In genomic region chr5:128696824-128697223, GRCm38 (mm10) we compare ENCODE assay signal across 18 mouse cellular contexts. TPM values are rescaled to one million over a fixed set of nuclear protein-coding genes. Genes with fewer than 3 reads are reported as not detected.
A peak's percentile ranks its signal among the peaks of the same experiment; 100 is the strongest.
DNase-seq lines count a peak whose midpoint lies in the region; ATAC-seq lines count a peak whose summit lies in the region.
"Had no signal": no experiment of that assay in that cellular context is flagged by ENCODE, and none has a peak within 500 bp of the region (broad histone marks: within the 10 kb centered on the region; RNA-seq: fewer than 3 reads in every experiment).

No protein-coding gene starts in this region.

- H3K4me2 ChIP-seq in hindbrain, embryonic 11.5 days (replicated peaks; ENCODE audit: low read depth, low read length): no peak overlapping the region
- H3K4me2 ChIP-seq in embryonic facial prominence, embryonic 13.5 days: peak overlapping the region; percentile 39
- peak overlapping the region; percentile 31; the same call in 1 of the 2 replicates for H3K4me2 ChIP-seq in midbrain, embryonic 16.5 days (ENCODE audit: low read length)
- H3K4me2 ChIP-seq: liver, embryonic 15.5 days; stomach, embryonic 15.5 days had no signal

- no peak overlapping the region for H3K9ac ChIP-seq in hindbrain, embryonic 11.5 days (ENCODE audit: low read depth, low read length)
- H3K9ac ChIP-seq in embryonic facial prominence, embryonic 13.5 days: no peak overlapping the region
- H3K9ac ChIP-seq in midbrain, embryonic 16.5 days (ENCODE audit: low read depth, low read length): 0 out of 2 replicates have a peak overlapping the region, but pooled peaks have one; percentile 10
- H3K9ac ChIP-seq: liver, embryonic 15.5 days; stomach, embryonic 15.5 days had no signal

- H3K4me3 ChIP-seq in hindbrain, embryonic 10.5 days: peak overlapping the region; percentile 23; the same call in 1 of the 2 replicates
- no peak overlapping the region for H3K4me3 ChIP-seq in hindbrain, embryonic 11.5 days (ENCODE audit: low read depth, low read length)
- H3K4me3 ChIP-seq in embryonic facial prominence, embryonic 13.5 days: no peak overlapping the region
- H3K4me3 ChIP-seq in midbrain, embryonic 16.5 days (ENCODE audit: low read depth, low read length): no peak overlapping the region
- H3K4me3 ChIP-seq: forebrain, embryonic 10.5 days; liver, embryonic 15.5 days; stomach, embryonic 15.5 days had no signal

- no peak for DNase-seq in hindbrain, embryonic 10.5 days (ENCODE audit: low spot score)
- DNase-seq in hindbrain, embryonic 11.5 days (ENCODE audit: low spot score): no peak
- peak; percentile 61 for DNase-seq in hindlimb bud, embryonic 11.5 days (ENCODE audit: extremely low spot score, low read depth, low spot score)
- no peak for DNase-seq in layer of hippocampus, adult 9-10 months (ENCODE audit: low spot score)
- no peak for DNase-seq in lung, postnatal 14 days
- no peak for DNase-seq in cerebellum, adult 18-20 months
- DNase-seq: adrenal gland, adult 2 months; cerebellum, adult 9-10 months; heart, postnatal 36 days; kidney, adult 9 months; thymus, postnatal 25 days had no signal

- H3K27me3 ChIP-seq in hindbrain, embryonic 10.5 days (ENCODE audit: insufficient read depth, poor library complexity, severe bottlenecking): peaks cover 47% of the 10 kb centered on the region; the same call in 1 of the 2 replicates
- H3K27me3 ChIP-seq in hindbrain, embryonic 11.5 days (ENCODE audit: control insufficient read depth, insufficient read depth, low read length): no peaks in the 10 kb centered on the region
- H3K27me3 ChIP-seq in embryonic facial prominence, embryonic 13.5 days: peaks cover 10% of the 10 kb centered on the region; the same call in 1 of the 2 replicates
- no peaks in the 10 kb centered on the region; the same call in 1 of the 2 replicates for H3K27me3 ChIP-seq in midbrain, embryonic 16.5 days (ENCODE audit: control insufficient read depth, insufficient read depth, low read depth, low read length)
- H3K27me3 ChIP-seq: liver, embryonic 15.5 days; stomach, embryonic 15.5 days had no signal

- peaks cover 33% of the 10 kb centered on the region for H3K4me1 ChIP-seq in hindbrain, embryonic 10.5 days (replicated peaks)
- 0 out of 2 replicates have a peak, but pooled peaks cover 2% of the 10 kb centered on the region for H3K4me1 ChIP-seq in hindbrain, embryonic 11.5 days (replicated peaks; ENCODE audit: control insufficient read depth, insufficient read depth, low read length)
- H3K4me1 ChIP-seq in embryonic facial prominence, embryonic 13.5 days: peaks cover 24% of the 10 kb centered on the region
- H3K4me1 ChIP-seq in midbrain, embryonic 16.5 days (ENCODE audit: control insufficient read depth, insufficient read depth, low read length): peaks cover 5% of the 10 kb centered on the region; the same call in 1 of the 2 replicates
- H3K4me1 ChIP-seq: liver, embryonic 15.5 days; stomach, embryonic 15.5 days had no signal

- no peaks in the 10 kb centered on the region for H3K36me3 ChIP-seq in hindbrain, embryonic 10.5 days
- no peaks in the 10 kb centered on the region for H3K36me3 ChIP-seq in hindbrain, embryonic 11.5 days (ENCODE audit: control insufficient read depth, insufficient read depth, low read length)
- no peaks in the 10 kb centered on the region for H3K36me3 ChIP-seq in embryonic facial prominence, embryonic 13.5 days
- no peaks in the 10 kb centered on the region for H3K36me3 ChIP-seq in midbrain, embryonic 16.5 days (ENCODE audit: control insufficient read depth, insufficient read depth, low read length)
- H3K36me3 ChIP-seq: forebrain, embryonic 10.5 days; liver, embryonic 15.5 days; stomach, embryonic 15.5 days had no signal

- WGBS in hindbrain, embryonic 10.5 days: 42% methylated on average over 10 of the region's 10 CpGs
- 53% methylated on average over 10 of the region's 10 CpGs for WGBS in hindbrain, embryonic 11.5 days
- 28% methylated on average over 10 of the region's 10 CpGs for WGBS in embryonic facial prominence, embryonic 13.5 days
- 32% methylated on average over 10 of the region's 10 CpGs for WGBS in midbrain, embryonic 16.5 days

- no peaks in the 10 kb centered on the region for H3K9me3 ChIP-seq in hindbrain, embryonic 10.5 days
- H3K9me3 ChIP-seq in hindbrain, embryonic 11.5 days (ENCODE audit: control insufficient read depth, low read length): no peaks in the 10 kb centered on the region
- H3K9me3 ChIP-seq in embryonic facial prominence, embryonic 13.5 days: no peaks in the 10 kb centered on the region
- H3K9me3 ChIP-seq in midbrain, embryonic 16.5 days (replicated peaks; ENCODE audit: control insufficient read depth, low read length, poor library complexity, severe bottlenecking): no peaks in the 10 kb centered on the region
- H3K9me3 ChIP-seq: forebrain, embryonic 10.5 days; liver, embryonic 15.5 days; stomach, embryonic 15.5 days had no signal

- ATAC-seq in hindbrain, embryonic 11.5 days (ENCODE audit: low FRiP score): no peak
- ATAC-seq in embryonic facial prominence, embryonic 13.5 days (ENCODE audit: insufficient number of reproducible peaks, insufficient read depth, low FRiP score, low TSS enrichment, low read depth): no peak
- ATAC-seq in midbrain, embryonic 16.5 days: no peak

- H3K27ac ChIP-seq in hindbrain, embryonic 10.5 days: peak overlapping the region; percentile 45; the same call in 1 of the 2 replicates
- no peak overlapping the region for H3K27ac ChIP-seq in hindbrain, embryonic 11.5 days (ENCODE audit: low read depth, low read length)
- H3K27ac ChIP-seq in embryonic facial prominence, embryonic 13.5 days: no peak overlapping the region
- no peak overlapping the region for H3K27ac ChIP-seq in midbrain, embryonic 16.5 days (ENCODE audit: low read length)
- H3K27ac ChIP-seq: forebrain, embryonic 10.5 days; liver, embryonic 15.5 days; macrophage; stomach, embryonic 15.5 days had no signal

RNA-seq across cellular contexts. Expression of gene Piwil1, which starts 5.5 kb away (rescaled TPM):
- polyA plus RNA-seq in hindbrain, embryonic 10.5 days (2016; fragmentation: Nextera tagmentation; extraction: Ambion mirVana): 0.14 TPM in 1 of 2 replicates, not detected in the other
- 0.04 TPM in 1 of 2 replicates, not detected in the other for polyA plus RNA-seq in hindbrain, embryonic 11.5 days (2014; fragmentation: Nextera tagmentation; extraction: Ambion mirVana)
- not detected in 2 replicates for polyA plus RNA-seq in embryonic facial prominence, embryonic 13.5 days (2015; fragmentation: Nextera tagmentation; extraction: Ambion mirVana)
- polyA plus RNA-seq in midbrain, embryonic 16.5 days (2015; fragmentation: Nextera tagmentation; extraction: Ambion mirVana): 0.28 and 0.45 TPM in 2 replicates
- polyA plus RNA-seq: forebrain, embryonic 10.5 days; liver, embryonic 15.5 days; macrophage; small intestine, adult 2 months; stomach, embryonic 15.5 days had no signal
